Mouse (Mus musculus) left cerebral cortex, postnatal 36 days (tissue): ENCODE results near the gene Zfp148. TPM values are rescaled to one million over a fixed set of nuclear protein-coding genes. Genes with fewer than 3 reads are reported as not detected.
"Not testable (repeated sequence)": the region's sequence is repeated elsewhere in the genome, so short reads cannot be mapped to it uniquely, and the experiment has no call there.

Experiments used
- DNase-seq, 2 experiments: peaks; one replicate each; pipeline ENCODE4 v3.0.0; 2021 to 2022; ENCODE audit warnings: low spot score in 2 of 2, mixed read lengths in 1 of 2
- intact Hi-C: fragments of 180-260 bp; cut with DNase I; formaldehyde crosslinking; loops from one replicate; pipeline ENCODE4 v1.15.1; 2025
- total RNA-seq, 2 experiments: library from RNA; stranded (reverse); gene quantifications; 2 replicates each; pipeline ENCODE4 v1.2.3; 2021

Zfp148 gene
- total RNA-seq, 2 experiments from 2014 or later, result 159 TPM

DNA sequence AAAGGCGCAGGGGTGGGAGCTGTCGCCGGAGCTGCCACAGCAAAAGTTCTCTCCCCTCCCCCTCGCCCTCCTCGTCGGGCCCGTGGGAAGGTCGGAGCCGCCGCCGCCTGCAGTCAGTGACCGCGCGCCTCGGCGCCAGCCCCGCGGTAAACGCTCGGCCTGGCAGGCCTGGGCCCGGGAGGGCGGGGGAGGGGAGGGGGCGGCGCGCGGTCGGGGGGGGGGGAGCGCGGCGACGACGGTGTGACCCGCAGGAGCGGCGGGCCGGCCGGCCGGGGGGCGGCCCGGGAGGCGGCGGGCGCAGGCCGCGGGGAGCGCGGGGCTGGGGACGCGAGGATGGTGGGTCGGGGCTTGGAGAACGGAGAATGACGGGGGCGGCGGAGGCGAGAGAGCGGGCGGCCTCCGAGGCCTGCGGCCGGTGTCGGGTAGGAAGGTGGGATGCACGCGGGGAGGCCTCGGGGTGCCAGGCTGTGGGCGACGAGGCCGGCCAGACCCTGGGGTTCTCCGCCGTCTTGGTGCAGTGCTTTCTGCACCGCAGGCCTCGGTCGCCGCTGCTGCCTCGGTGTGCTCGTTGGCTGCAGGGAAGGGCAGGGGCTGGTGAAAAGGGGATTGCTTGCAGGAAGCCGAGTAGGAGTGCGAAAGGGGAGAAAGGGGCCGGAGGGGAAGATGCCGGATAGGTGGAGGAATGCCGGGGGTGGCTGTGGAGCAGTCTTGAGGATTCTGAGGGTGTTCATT lies 412 bp downstream of the Zfp148 start:
- intact Hi-C loops, result loop anchor here (2.0 to 10.0 kb wide), 5 partner anchors 36 to 504 kb away; partner anchors contain the start of genes Fyttd1, Osbpl11, Rubcn and Slc12a8
- peak; percentile 52 to 69 for DNase-seq

GRCm38 (mm10) chr16:33381614-33382245 lies 1.1 kb downstream of the Zfp148 start:
- intact Hi-C loops, result loop anchor here (2.0 to 10.0 kb wide), 5 partner anchors 37 to 504 kb away; partner anchors contain the start of genes Fyttd1, Osbpl11, Rubcn and Slc12a8
- peak; percentile 10 to 18 for DNase-seq

DNA sequence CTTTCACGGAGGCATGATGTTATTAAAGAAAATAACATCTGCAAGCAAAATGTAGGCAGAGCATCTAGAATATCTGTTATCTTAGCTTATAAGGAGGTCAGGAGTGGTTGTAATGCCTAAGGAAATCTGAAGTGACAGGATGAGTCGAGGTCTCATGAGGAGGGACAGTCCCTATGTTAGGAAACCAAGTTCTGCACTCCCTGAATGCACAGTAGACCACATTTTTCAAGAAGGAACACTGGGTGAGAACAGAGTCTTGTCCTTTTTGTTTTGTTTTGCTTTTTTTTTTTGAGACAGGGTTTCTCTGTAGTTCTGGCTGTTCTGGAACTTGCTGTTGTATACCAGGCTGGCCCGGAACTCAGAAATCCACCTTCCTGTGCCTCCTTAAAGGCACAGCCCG lies 1.7 kb downstream of the Zfp148 start:
- intact Hi-C loops, result loop anchor here (5.0 to 10.0 kb wide), 4 partner anchors 135 to 505 kb away; partner anchors contain the start of genes Fyttd1, Osbpl11, Rubcn and Slc12a8
- DNase-seq, result no peak

- DNase-seq, result no peak
- intact Hi-C loops, result loop anchor here (5.0 to 10.0 kb wide), 4 partner anchors 134 to 506 kb away; partner anchors contain the start of genes Fyttd1, Osbpl11, Rubcn and Slc12a8
Observed at GRCm38 (mm10) chr16:33383584-33383983, 2.9 kb downstream of the Zfp148 start.

GRCm38 (mm10) chr16:33384057-33384456 lies 3.4 kb downstream of the Zfp148 start:
- intact Hi-C loops, result loop anchor here (5.0 to 10.0 kb wide), 4 partner anchors 133 to 507 kb away; partner anchors contain the start of genes Fyttd1, Osbpl11, Rubcn and Slc12a8
- not testable (repeated sequence) for DNase-seq

GRCm38 (mm10) chr16:33387013-33387412 lies 6.4 kb downstream of the Zfp148 start:
- intact Hi-C loops, result loop anchor here (10.0 kb wide), 1 partner anchor 202 kb away; the partner anchor contains the start of gene Osbpl11
- DNase-seq, result no peak

DNA sequence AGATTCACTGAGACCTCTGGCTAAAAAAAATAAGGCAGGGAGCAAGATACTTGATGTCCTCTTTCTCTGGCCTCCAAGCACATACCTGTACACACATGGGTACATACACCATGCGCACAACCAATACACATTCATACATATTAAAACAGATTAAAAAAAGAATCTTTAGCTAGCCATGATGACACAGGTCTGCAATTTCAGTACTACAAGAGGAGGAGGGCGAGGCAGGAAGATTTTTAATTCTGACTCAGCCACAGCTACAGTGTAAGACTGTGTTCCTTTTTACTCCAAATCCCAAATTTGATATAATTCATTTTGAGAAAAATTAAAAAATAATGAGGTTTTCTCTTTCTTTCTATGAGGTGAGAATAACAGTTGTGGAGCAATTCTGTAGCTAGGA lies 6.8 kb downstream of the Zfp148 start:
- intact Hi-C loops, result loop anchor here (10.0 kb wide), 1 partner anchor 203 kb away; the partner anchor contains the start of gene Osbpl11
- DNase-seq, result no peak

GRCm38 (mm10) chr16:33399913-33400782 lies 19.5 kb downstream of the Zfp148 start:
- peak; percentile 30 to 43 for DNase-seq
- intact Hi-C loops, result no loop called here

DNA sequence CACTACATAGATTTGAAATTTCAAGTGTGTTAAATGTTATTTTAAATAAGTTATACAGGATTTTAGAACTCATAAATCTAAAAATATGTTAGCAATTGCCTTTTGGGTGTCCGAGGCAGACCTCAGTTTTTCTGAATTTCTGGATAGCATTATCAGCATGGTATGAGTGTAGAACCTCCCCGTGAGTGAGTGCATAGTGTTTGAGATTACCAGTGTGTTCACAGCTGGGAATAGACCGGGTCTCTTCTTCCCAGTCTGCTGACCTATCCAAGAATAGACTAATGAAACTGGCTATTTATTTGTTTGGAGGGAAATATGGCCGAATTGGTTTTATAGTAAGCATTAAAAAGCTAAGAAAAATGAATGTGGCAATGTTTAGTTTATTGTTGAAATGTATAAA lies 20.3 kb downstream of the Zfp148 start:
- intact Hi-C loops, result no loop called here
- DNase-seq, result no peak

- intact Hi-C loops, result no loop called here
- DNase-seq, result no peak
Observed at GRCm38 (mm10) chr16:33403258-33403657, 22.6 kb downstream of the Zfp148 start.

GRCm38 (mm10) chr16:33404055-33404454 lies 23.4 kb downstream of the Zfp148 start:
- no peak for DNase-seq
- intact Hi-C loops, result no loop called here

- intact Hi-C loops, result no loop called here
- no peak for DNase-seq
Observed at GRCm38 (mm10) chr16:33405487-33405886, 24.9 kb downstream of the Zfp148 start.

- intact Hi-C loops, result no loop called here
- no peak for DNase-seq
Observed at GRCm38 (mm10) chr16:33410151-33410550, 29.5 kb downstream of the Zfp148 start.

DNA sequence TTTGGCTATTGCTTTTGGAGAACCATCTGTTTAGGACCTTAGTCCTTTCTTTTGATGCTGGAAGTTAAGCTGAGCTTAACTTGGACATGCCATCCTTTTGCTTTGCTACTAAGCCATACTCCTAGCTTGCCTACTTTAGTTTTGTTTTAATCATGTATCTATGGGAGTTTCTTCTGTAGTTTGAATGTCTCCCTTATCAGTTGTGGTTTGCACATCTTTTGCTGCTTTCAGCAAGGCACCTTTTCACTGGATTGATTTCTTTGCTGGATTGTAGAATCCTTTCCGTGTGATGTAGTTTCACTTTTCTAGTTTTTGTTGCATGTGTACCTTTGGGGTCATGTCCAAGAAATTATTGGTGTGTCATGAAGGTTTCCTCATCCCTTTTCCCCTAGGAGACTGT lies 30.0 kb downstream of the Zfp148 start:
- intact Hi-C loops, result no loop called here
- no peak for DNase-seq

DNA sequence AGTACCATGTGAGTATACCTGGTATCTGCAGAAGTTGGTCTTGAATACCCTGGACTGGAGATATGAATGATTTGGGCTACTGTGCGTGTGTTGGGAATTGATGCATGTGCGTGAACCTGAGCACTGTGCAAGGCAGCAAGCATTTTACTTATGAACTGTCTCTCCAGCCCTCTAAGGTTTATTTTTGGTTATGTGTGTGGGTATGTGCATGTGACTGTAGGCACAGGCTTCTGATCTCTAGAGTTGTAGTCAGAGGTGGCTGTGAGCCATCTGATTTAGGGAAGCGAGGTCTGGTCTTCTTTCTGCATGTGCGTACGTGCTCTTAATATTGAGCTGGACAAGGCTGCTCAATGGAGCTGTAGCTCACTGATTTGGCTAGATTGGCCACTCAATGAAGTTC lies 33.6 kb downstream of the Zfp148 start:
- intact Hi-C loops, result no loop called here
- peak in 1 of 2 experiments; percentile 23 for DNase-seq

- intact Hi-C loops, result no loop called here
- no peak for DNase-seq
Observed at GRCm38 (mm10) chr16:33415607-33416006, 35.0 kb downstream of the Zfp148 start.

- intact Hi-C loops, result no loop called here
- no peak for DNase-seq
Observed at GRCm38 (mm10) chr16:33428327-33428726, 47.7 kb downstream of the Zfp148 start.

DNA sequence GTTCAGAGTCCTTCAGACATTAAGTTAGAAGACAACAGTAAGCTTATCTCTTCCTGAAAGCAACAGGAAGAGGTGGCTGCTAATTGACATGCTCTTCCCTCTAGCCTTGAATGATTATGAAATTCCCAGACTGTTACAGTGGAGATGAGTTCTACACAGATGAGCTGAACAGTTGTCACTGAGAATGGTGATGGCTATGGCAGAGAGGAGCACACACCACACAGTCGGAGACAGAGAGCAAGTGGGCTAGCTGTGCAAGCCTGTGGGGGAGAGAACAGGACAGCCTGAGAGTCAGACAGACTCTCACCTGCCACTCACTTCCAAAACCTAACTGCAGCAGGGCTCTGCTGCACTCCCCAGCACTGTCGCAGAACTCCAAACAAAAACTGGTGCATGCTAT lies 51.0 kb downstream of the Zfp148 start:
- intact Hi-C loops, result no loop called here
- DNase-seq, result no peak

- no peak for DNase-seq
- intact Hi-C loops, result no loop called here
Observed at GRCm38 (mm10) chr16:33441065-33441464, 60.4 kb downstream of the Zfp148 start.

DNA sequence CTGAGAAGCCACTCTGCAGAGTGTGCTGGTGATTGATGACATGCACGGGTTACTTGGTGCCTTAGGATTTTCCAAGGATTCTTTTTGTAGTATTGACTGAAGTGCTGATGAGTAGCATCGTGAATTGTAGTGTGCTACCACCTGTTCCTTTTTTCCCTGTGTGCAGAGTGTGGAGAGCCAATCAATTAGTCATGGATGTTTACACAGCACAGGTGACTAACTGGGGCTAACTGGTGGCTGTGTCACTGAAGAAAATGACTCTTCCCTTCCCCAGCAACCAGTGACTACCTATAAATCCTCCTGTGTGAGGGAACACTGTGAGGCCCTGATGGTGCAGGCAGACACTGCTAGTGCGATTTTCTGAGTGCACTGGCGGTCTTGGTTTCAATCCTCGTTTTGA lies 66.2 kb downstream of the Zfp148 start:
- DNase-seq, result no peak
- intact Hi-C loops, result loop anchor here (1.0 kb wide), 1 partner anchor 28 kb away; no protein-coding TSS in a partner anchor
